Mouse (Mus musculus): ENCODE measurements around the gene Gm10282. TPM values are rescaled to one million over a fixed set of nuclear protein-coding genes. Genes with fewer than 3 reads are reported as not detected.

The Gm10282 gene
- 0.81 and 1.1 TPM in 2 replicates for polyA plus RNA-seq (2012; rRNA removed)

DNA sequence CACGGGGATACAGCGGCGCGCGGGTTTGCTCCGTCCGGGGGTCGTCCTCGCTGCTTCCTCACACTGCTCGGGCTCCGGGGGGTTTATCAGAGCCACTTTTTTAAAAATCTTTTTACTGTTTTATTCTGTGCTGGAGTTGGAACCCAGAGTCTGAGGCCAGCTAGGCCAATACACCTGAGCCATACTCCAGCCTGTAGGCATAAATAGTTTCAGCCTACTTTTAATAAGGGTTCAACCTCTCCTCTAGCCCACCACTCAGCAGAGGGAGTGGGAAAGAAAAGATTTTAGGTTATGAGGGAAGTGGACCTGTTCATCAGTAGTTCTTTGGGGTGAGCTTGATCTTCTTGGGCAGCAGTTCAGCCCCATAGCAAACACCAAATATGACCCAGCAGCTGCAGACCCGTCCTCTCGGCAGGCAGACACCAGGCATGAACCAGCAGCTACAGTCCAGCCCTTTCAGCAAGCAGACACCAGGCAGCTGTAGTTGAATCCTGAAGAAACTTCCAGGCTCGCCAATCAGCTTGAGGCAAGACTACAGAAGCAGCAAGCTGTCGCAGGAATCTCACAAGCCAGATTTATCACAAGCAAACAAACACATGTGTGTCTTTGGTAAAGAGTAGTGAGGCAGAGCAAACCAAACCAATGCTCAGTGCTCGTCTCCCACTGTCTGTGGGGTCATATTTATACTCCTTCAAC lies at the start of gene Gm10282:
TSS of gene Gm10282 (minus strand) at position 51 of the 696 bp plus-strand sequence.
- DNase-seq (ENCODE audit: low read depth, low spot score) = no peak
- 78% methylated on average over 16 of the region's 16 CpGs for WGBS

DNA sequence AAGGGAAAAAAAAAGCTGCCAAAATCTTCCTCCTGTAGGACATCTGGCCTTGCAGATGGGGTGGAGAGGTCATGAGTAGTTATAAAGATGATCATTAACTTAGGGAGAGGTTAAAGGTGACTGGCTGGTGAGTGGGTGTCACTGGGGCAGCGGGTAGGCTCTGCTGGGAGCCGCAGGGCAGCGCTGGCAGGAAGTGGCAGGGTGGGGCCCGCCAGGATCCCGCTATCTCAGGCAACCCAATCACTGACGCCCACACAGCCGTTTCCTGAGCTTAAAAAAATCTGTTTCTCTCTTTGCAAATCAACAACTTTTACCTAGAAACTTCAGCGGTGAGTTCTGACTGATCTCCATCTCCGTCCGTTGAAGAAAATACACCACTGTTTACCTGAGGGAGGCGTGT lies 49.2 kb upstream of the Gm10282 start:
- DNase-seq (ENCODE audit: low read depth, low spot score) = no peak
- WGBS = 34% methylated on average over 11 of the region's 11 CpGs

DNA sequence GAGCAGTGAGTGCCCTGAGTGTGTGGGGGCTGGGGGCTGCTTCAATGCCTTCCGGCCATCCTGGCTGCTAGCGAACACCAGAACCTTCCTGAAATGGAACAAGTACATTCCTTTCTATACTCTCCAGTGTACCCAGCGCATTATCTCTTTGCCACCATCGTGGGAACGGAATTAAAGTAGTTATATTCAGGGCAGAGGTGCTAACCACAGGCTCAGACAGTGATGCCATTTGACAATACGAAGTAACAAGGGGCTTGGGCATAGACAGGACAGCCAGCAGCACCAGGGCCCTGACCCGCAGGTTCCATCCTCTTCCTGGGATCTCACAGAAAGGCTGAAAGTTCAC lies 48.6 kb upstream of the Gm10282 start:
- 86% methylated on average over 7 of the region's 7 CpGs for WGBS
- DNase-seq (ENCODE audit: low read depth, low spot score) = no peak

GRCm38 (mm10) chr8:72352951-72353699 lies 48.1 kb upstream of the Gm10282 start:
- 80% methylated on average over 8 of the region's 8 CpGs for WGBS
- DNase-seq (ENCODE audit: low read depth, low spot score) = no peak

DNA sequence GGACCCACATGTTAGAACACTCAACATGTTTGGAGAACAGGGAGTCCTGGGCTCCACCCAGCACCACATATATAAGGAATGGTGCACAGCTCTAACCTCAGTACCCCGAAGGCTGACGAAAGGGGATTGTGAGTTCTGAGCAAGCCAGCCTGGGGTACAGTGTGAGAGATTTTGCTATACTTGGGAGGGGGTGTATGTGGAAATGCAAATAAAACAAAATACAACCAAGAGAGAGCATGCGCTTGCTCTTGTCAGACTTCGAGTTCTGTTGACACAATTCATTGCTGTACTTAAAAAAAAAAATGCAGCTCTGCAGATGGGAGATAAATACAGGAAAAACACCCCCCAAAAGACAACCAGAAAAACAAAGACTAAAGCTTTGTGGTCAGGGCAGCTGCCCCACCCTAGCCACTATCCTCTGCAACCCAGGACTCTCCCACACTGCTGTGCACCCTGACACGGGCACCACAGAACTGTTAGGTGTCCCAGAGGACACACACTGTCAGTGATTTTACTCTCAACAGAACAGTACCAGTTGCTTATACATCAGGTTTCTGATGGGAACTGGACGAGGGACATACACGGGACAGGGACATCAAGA lies 46.4 kb upstream of the Gm10282 start:
- WGBS = 84% methylated on average over 7 of the region's 7 CpGs
- no peak for DNase-seq (ENCODE audit: low read depth, low spot score)

DNA sequence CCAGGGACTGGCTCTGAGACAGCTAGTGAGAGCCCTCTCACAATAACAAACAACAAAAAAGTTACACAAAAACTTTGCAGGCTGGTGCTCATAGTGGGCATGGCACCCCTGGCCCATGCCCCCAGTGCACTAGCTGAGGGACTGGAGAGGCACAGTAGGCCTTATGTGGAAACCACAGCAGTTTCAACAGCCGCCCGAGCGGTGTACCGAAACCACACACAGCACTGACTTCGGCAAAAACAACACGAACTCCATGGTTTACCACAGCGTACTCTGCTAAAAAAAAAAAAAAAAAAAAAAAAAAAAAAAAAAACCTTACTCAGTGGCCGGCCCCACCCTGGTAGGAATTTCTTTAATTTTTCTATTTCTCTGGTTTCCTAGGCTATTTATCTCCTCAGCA lies 45.7 kb upstream of the Gm10282 start:
- DNase-seq (ENCODE audit: low read depth, low spot score) = no peak
- WGBS = 81% methylated on average over 8 of the region's 8 CpGs

- 86% methylated on average over 9 of the region's 9 CpGs for WGBS
- no peak for DNase-seq (ENCODE audit: low read depth, low spot score)
Measured at GRCm38 (mm10) chr8:72349838-72350237, 44.8 kb upstream of the Gm10282 start.

DNA sequence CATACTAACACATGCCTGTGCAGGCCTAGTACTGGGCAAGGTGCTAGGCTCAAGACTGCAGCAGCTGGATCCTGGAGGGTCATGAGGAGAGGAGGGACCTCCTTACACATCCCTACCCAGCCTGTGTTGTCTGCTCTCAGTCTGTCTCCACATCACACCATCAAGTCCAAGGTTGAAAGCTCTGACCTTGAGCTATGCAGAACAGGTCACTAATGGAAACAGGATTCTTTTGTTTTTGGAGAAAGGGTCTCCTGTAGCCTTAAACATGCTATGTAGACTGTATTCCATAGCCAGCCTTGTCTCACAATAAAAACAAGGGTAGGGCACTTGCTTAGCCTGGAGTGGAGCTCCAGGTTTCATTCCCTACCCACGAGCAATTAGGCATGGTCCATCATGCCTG lies 43.9 kb upstream of the Gm10282 start:
- 93% methylated on average over 1 of the region's 1 CpGs for WGBS
- DNase-seq (ENCODE audit: low read depth, low spot score) = no peak

DNA sequence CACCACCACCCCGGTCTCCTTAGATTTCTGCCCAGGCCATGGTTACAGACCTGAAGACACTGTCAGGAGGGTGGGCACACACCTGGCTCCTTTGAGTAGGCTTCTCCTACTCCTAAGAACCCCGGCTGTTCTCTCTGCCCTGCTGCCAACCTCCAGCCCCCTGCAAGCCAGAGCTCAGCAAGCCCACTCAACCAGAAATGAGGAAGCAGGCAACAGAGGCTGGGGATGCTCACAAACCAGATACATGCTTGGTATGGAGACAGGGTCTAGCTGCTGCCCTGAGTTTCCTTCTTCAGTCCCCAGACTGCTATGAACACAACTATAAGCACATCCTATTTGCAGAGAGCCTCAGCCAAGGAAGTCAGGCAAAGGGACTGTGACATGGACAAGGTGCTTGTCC lies 43.1 kb upstream of the Gm10282 start:
- DNase-seq (ENCODE audit: low read depth, low spot score) = no peak

DNA sequence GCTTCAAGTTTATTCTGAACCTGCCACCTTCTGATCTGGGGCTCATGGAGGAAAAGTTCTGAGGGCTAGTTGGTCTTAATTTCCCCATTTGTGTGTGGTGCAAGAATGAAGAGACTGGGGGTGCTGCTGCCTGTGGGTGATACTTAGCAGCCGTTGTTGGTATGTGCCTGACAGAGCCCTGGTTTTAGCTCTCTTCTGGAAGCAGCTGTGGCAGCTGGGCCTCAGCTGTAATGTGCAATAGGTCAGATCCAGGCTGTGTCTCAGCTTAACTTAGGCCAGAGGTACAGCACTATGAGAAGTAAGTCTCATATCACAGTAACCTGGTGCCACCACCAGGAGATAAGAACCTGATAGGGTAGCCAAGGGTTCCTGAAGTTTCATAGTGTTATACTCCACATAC lies 42.5 kb upstream of the Gm10282 start:
- 84% methylated on average over 1 of the region's 1 CpGs for WGBS
- DNase-seq (ENCODE audit: low read depth, low spot score) = no peak

More for the DNA sequence above, 43.1 kb upstream of the Gm10282 start:
- WGBS = 97% methylated on average over 2 of the region's 2 CpGs

DNA sequence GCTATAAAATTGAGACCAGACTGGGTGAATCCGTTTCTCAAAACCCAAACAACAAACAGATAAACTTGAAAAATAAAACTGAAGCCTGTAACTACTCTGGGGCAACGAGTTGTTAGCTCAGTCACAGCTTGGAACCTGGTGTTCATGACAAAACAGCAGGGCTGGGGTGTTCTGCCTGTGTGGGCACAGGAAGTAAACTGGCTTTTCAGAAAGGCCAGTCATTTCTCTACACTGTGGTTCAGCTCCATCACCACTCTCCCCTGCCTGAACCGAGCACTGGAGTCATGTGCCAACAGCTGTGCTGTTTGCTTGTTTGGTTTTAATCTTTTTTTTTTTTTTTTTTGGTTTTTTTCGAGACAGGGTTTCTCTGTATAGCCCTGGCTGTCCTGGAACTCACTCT lies 38.7 kb upstream of the Gm10282 start:
- DNase-seq (ENCODE audit: low read depth, low spot score) = no peak
- 69% methylated on average over 4 of the region's 4 CpGs for WGBS

DNA sequence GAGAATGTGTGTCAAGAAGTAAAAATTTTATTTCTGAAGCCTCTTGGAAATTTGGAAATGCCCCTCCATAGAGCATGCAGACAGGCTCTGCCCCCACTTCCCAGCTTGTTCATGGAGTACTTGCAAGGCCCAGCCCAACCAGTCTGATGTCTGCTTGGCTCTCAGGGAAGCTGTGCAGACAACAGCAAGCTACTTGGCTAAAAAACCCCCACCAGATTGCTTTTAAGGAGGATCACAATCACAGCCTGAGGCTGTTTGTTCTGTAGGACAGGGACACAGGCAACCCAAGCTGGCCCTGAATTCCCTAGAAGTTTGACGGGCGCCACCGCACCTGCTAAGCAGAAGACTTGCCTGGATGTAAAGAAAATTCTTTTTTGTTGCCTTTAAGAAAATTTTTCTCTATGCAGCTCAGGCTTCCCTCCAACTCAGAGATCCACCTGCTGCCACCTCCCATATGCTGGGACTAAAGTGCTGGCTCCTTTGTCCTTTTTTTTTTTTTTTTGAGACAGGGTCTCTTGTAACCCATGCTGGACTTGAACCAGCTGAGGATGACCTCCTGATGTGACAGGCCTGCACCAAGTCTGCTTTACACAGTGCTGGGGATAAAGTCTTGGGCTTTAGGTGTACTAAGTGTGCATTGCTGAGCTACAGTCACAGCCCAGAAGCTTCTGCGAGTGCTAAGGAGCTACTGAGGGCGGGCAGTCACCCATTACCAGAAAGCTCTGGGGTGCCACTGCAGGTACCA lies 37.7 kb upstream of the Gm10282 start:
- DNase-seq (ENCODE audit: low read depth, low spot score) = no peak
- WGBS = 92% methylated on average over 5 of the region's 5 CpGs

- DNase-seq (ENCODE audit: low read depth, low spot score) = no peak
Measured at GRCm38 (mm10) chr8:72337034-72337433, 32.0 kb upstream of the Gm10282 start.

- no peak for DNase-seq (ENCODE audit: low read depth, low spot score)
- 46% methylated on average over 2 of the region's 2 CpGs for WGBS
Measured at GRCm38 (mm10) chr8:72336273-72336672, 31.2 kb upstream of the Gm10282 start.

- WGBS = 78% methylated on average over 4 of the region's 4 CpGs
- no peak for DNase-seq (ENCODE audit: low read depth, low spot score)
Measured at GRCm38 (mm10) chr8:72334144-72334641, 29.1 kb upstream of the Gm10282 start.

DNA sequence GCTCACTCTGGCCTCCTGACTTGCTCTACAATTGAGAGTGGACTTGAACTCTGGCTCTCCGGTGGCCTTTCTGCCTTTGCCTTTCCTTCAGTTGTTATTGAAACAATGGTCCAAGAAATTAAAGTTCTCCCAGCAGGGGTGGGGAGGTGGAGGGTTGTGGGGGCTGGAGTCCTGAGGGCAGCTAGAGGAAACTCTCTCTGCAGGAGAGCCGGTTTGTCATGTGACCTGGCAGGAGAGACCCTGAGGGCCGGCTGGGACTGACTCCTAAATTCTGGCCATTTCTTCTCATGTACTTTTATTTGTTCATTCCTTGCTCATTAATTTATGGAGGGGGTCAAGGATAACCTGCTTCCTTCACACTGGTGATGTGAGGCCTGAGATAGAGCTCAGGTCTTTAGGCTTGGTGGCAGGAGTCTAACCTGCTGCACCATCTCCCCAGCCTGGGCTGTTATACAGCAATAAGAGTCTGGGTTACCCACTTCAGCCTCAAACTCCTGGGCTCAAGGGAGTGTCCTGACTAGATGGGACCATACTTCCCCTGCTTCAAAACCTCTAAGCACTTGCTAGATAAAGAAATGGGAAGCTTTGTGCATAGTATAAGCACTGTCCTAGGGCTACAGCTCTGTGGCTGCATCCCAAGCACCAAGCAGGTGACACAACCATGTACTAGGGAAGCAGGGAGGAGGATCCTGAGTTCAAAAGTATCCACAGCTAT lies 28.5 kb upstream of the Gm10282 start:
- no peak for DNase-seq (ENCODE audit: low read depth, low spot score)
- 70% methylated on average over 3 of the region's 3 CpGs for WGBS

GRCm38 (mm10) chr8:72331631-72332030 lies 26.6 kb upstream of the Gm10282 start:
- WGBS = 85% methylated on average over 4 of the region's 4 CpGs
- no peak for DNase-seq (ENCODE audit: low read depth, low spot score)

- DNase-seq (ENCODE audit: low read depth, low spot score) = no peak
- WGBS = 79% methylated on average over 6 of the region's 6 CpGs
Measured at GRCm38 (mm10) chr8:72330806-72331516, 25.9 kb upstream of the Gm10282 start.

GRCm38 (mm10) chr8:72329116-72329515 lies 24.1 kb upstream of the Gm10282 start:
- WGBS = 85% methylated on average over 3 of the region's 3 CpGs
- DNase-seq (ENCODE audit: low read depth, low spot score) = no peak
